Mouse (Mus musculus) hindbrain, embryonic 12.5 days (tissue): Measurements from ENCODE around the gene Kcnk1. TPM values are rescaled to one million over a fixed set of nuclear protein-coding genes. Genes with fewer than 3 reads are reported as not detected.

ENCODE experiments used
- ATAC-seq: fragments of 200-750 bp; cut with Nextera tagmentation; 2 replicates; pipeline ENCODE4 v1.8.0; 2017; ENCODE audit warnings: moderate TSS enrichment; ENCODE audit not compliant: low FRiP score
- H3K27ac ChIP-seq: fragments of 300-500 bp; sonication (generic); 2 replicates; pipeline ENCODE4 v1.5.1; 2016; ENCODE audit warnings: mild to moderate bottlenecking
- H3K27me3 ChIP-seq: fragments of 300-500 bp; sonication (generic); 2 replicates; pipeline ENCODE4 v1.6.1; 2016; ENCODE audit warnings: mild to moderate bottlenecking
- H3K36me3 ChIP-seq: fragments of 300-500 bp; sonication (generic); 2 replicates; pipeline ENCODE4 v1.6.1; 2016; ENCODE audit warnings: mild to moderate bottlenecking
- H3K4me1 ChIP-seq: fragments of 300-500 bp; sonication (generic); 2 replicates; pipeline ENCODE4 v1.6.1; 2016
- H3K4me2 ChIP-seq: fragments of 300-500 bp; sonication (generic); replicated peaks from 2 replicates; pipeline ENCODE4 v1.6.1; 2016; ENCODE audit warnings: mild to moderate bottlenecking
- H3K4me3 ChIP-seq: fragments of 300-500 bp; sonication (generic); 2 replicates; pipeline ENCODE4 v1.5.1; 2016; ENCODE audit warnings: mild to moderate bottlenecking
- H3K9ac ChIP-seq: fragments of 300-500 bp; sonication (generic); 2 replicates; pipeline ENCODE4 v1.6.1; 2016; ENCODE audit warnings: mild to moderate bottlenecking, moderate library complexity
- H3K9me3 ChIP-seq: fragments of 300-500 bp; sonication (generic); replicated peaks from 2 replicates; pipeline ENCODE4 v1.6.1; 2016; ENCODE audit warnings: mild to moderate bottlenecking
- WGBS: fragments of 180-500 bp; shearing (Covaris S2); methylation state at CpG from one replicate; pipeline ENCODE4 v1.1.7; 2016; 5-methylcytosine and 5-hydroxymethylcytosine counted together
- polyA plus RNA-seq: library from polyadenylated mRNA; unstranded; fragments of >200 nt; fragmentation: Nextera tagmentation; extraction: Ambion mirVana; gene quantifications from 2 replicates; pipeline ENCODE4 v1.2.1, GENCODE M21; 2016

The Kcnk1 gene
- polyA plus RNA-seq, 1 experiment from 2014 or later = 14.2 TPM

GRCm38 (mm10) chr8:126067306-126067705 is 72.3 kb downstream of the Kcnk1 start:
- no peaks in the 10 kb centered on the region for H3K9me3 ChIP-seq
- WGBS = 73% methylated on average over 6 of the region's 6 CpGs
- no peak overlapping the region for H3K27ac ChIP-seq
- no peak for ATAC-seq
- H3K4me3 ChIP-seq = no peak overlapping the region
- peaks cover 6% of the 10 kb centered on the region for H3K4me1 ChIP-seq
- H3K36me3 ChIP-seq = no peaks in the 10 kb centered on the region
- H3K4me2 ChIP-seq = no peak overlapping the region
- H3K27me3 ChIP-seq = no peaks in the 10 kb centered on the region
- no peak overlapping the region for H3K9ac ChIP-seq

- Histone ChIP-seq H3K27me3 (no peaks in the 10 kb centered on the region), H3K4me1 (peaks cover 12% of the 10 kb centered on the region), H3K4me3 (no peak overlapping the region), H3K4me2 (no peak overlapping the region), H3K36me3 (no peaks in the 10 kb centered on the region), H3K9me3 (no peaks in the 10 kb centered on the region), H3K27ac (no peak overlapping the region), H3K9ac (no peak overlapping the region)
- WGBS = 77% methylated on average over 6 of the region's 6 CpGs
- no peak for ATAC-seq
Observed at GRCm38 (mm10) chr8:126068136-126068535, 73.2 kb downstream of the Kcnk1 start.

GRCm38 (mm10) chr8:126072678-126073077 is 77.7 kb downstream of the Kcnk1 start:
- ATAC-seq = 0 out of 2 replicates have a peak, but pooled peaks have one; percentile 51
- Histone ChIP-seq H3K27me3 (no peaks in the 10 kb centered on the region; the same call in 1 of the 2 replicates), H3K9me3 (no peaks in the 10 kb centered on the region), H3K4me1 (peaks cover 19% of the 10 kb centered on the region), H3K36me3 (no peaks in the 10 kb centered on the region), H3K9ac (no peak overlapping the region), H3K4me2 (peak overlapping the region; percentile 17; the same call in 1 of the 2 replicates), H3K4me3 (no peak overlapping the region), H3K27ac (peak overlapping the region; percentile 46)
- WGBS = 39% methylated on average over 5 of the region's 5 CpGs

DNA sequence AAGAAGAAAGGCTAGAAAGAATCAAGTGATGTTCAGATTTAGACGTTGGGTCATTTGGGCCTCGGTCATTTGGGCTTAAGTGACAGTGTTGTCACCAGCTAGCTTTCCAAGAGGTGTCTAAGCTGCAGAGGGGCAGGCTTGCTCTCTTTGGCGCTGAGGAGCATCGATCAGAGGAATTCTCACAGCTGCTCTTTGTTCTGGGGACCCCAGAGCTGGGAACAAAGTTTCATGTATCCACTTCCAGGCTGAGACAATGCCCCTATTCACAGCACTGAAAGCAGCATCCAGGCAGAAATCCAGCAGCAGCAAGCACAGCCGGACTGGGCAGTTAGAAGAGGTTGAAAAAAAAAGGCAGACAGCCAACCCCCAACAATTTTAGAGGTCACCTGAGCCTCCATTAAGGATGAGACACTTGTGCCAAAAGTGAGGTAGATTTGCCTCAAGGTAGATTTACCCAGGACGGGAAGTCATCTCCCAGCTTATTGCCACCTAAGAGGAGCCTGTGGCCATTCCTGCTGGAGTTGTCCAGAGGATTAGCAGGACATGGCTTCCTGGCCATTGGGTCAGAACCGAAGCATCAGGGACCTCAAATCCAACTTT is 78.3 kb downstream of the Kcnk1 start:
- Histone ChIP-seq H3K27ac (peak overlapping the region; percentile 46), H3K27me3 (no peaks in the 10 kb centered on the region; the same call in 1 of the 2 replicates), H3K4me2 (peak overlapping the region; percentile 17; the same call in 1 of the 2 replicates), H3K9me3 (no peaks in the 10 kb centered on the region), H3K36me3 (no peaks in the 10 kb centered on the region), H3K4me3 (no peak overlapping the region), H3K9ac (no peak overlapping the region), H3K4me1 (peaks cover 19% of the 10 kb centered on the region)
- ATAC-seq = peak; percentile 72
- WGBS = 23% methylated on average over 7 of the region's 7 CpGs

DNA sequence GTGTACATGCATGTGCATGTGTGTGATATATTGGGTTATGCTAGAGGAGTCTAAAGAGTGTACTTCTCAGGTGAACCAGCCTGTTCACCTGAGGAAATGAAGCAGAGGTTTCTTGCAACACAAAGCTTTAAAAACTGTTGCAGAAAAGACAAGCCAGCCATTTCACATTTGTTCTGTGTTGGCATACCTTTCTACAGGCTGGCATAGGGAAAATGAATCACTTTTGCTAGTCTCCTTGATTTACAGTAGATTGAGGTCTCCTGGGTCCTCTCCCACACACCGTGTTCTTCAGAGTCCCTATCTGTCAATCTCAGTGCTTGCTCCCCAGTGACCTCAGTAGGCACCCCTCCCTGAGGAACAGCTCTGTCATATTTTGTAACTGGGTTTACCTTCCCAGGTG is 79.1 kb downstream of the Kcnk1 start:
- 65% methylated on average over 1 of the region's 1 CpGs for WGBS

DNA sequence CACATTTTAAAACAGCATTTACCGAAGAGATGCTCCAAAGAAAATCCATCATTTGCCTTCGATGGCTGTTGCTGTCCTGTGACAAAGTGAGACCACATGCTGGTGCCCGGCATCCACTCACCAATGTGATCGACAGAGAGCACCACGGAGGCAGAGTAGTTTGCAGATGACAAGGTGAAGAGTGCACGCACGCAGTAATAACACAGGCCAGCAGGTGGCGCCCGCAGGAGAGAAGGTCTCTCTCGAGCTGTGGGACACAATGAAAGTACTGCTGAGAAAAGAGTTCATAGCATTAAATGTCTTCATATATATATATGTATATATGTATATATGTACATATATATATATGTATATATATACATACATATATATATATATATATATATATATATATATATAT is 80.4 kb downstream of the Kcnk1 start:
- H3K4me2 ChIP-seq = no peak overlapping the region
- ATAC-seq = no peak
- H3K9me3 ChIP-seq = no peaks in the 10 kb centered on the region
- H3K36me3 ChIP-seq = no peaks in the 10 kb centered on the region
- 12% methylated on average over 10 of the region's 10 CpGs for WGBS
- H3K9ac ChIP-seq = no peak overlapping the region
- no peaks in the 10 kb centered on the region; the same call in 1 of the 2 replicates for H3K27me3 ChIP-seq
- peaks cover 19% of the 10 kb centered on the region for H3K4me1 ChIP-seq
- H3K4me3 ChIP-seq = no peak overlapping the region
- no peak overlapping the region for H3K27ac ChIP-seq

More for the DNA sequence above, 79.1 kb downstream of the Kcnk1 start:
- no peak overlapping the region for H3K9ac ChIP-seq
- no peak for ATAC-seq
- no peaks in the 10 kb centered on the region; the same call in 1 of the 2 replicates for H3K27me3 ChIP-seq
- H3K4me2 ChIP-seq = no peak overlapping the region
- H3K27ac ChIP-seq = no peak overlapping the region
- H3K4me3 ChIP-seq = no peak overlapping the region
- H3K36me3 ChIP-seq = no peaks in the 10 kb centered on the region
- no peaks in the 10 kb centered on the region for H3K9me3 ChIP-seq
- H3K4me1 ChIP-seq = peaks cover 19% of the 10 kb centered on the region

Other genes starting within 250 kb of the Kcnk1 start
- 1.1 and 1.4 TPM in 2 replicates for gene Pcnx2, start 96.9 kb upstream of the Kcnk1 start, polyA plus RNA-seq
- 0.08 and 0.31 TPM in 2 replicates for gene Map3k21, start 84.7 kb upstream of the Kcnk1 start, polyA plus RNA-seq